Mouse (Mus musculus): Measurements from ENCODE around the gene F2rl3. TPM values are rescaled to one million over a fixed set of nuclear protein-coding genes. Genes with fewer than 3 reads are reported as not detected.

F2rl3 gene
- polyA plus RNA-seq, 1 experiment from 2014 or later = 0.39 TPM

DNA sequence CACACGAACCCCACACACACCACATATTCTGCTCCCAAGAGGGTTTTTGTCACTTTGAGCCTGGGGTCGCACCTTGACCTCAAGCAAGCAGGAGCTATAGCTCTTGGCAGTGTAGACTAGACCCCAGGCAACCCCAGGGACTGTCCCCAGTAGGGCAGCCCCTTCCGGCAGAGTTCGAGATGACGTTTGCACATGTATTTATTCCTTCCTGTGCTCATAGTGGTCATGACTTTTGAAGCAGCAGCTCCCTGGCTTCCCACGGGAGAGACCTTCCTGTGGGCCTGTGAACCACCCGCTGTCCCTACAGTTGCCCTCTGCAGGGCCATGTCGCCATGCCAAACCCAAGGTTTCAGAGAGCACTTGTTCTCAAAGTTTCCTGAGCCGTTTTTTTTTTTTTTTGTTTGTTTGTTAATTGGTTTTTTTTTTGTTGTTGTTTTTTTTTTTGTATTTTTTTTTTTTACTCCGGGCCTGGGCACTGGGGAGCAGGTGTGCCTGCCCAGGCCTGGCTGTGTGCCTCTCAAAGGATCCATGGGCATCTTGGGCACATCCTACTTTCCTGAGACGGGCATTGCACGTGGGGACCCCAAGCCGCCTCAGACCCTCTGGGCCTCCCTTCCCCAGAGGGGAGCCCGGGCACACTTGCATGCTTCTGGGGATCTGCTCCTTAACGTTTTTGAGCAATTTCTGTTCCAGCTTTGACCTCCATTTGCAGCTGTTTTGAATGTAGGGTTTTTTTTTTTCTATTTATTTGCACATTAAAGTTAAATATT, 4.1 kb upstream of the F2rl3 start:
- WGBS = 93% methylated on average over 15 of the region's 15 CpGs

DNA sequence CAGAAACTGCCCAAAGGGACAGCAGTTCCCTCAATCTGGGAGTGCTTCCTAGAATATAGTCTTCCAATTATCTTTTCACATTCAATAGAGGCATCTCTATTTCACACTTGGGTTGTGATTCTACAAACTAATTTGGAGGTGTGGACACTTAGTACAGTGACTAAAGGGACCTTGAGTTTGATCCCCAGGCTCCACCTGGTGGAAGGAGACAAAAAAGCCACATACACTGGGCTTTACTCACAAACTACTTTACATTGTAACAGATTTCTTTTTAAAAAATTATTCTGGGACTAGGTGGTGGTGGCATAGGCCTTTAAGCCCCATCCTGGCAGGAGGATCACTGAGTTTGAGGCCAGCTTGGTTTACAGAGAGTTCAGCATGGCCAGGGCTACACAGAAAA, 3.4 kb upstream of the F2rl3 start:
- Histone ChIP-seq H3K4me2 (replicated peaks) (no peak overlapping the region), H3K4me3 (replicated peaks; ENCODE audit: low read length) (no peak overlapping the region), H3K9me3 (ENCODE audit: control insufficient read depth, low read length) (no peaks in the 10 kb centered on the region), H3K9ac (no peak overlapping the region), H3K36me3 (replicated peaks; ENCODE audit: control insufficient read depth, insufficient read depth) (peaks cover 54% of the 10 kb centered on the region), H3K27ac (no peak overlapping the region), H3K27me3 (ENCODE audit: control insufficient read depth, insufficient read depth, low read length) (no peaks in the 10 kb centered on the region), H3K4me1 (replicated peaks; ENCODE audit: control insufficient read depth, insufficient read depth, low read length) (no peaks in the 10 kb centered on the region)
- DNase-seq (ENCODE audit: low spot score) (no peak), ATAC-seq (ENCODE audit: low FRiP score) (no peak)

More for the DNA sequence above, 4.1 kb upstream of the F2rl3 start:
- peaks cover 61% of the 10 kb centered on the region for H3K36me3 ChIP-seq (replicated peaks; ENCODE audit: control insufficient read depth, insufficient read depth)
- ATAC-seq (ENCODE audit: low FRiP score) = no peak
- no peak overlapping the region for H3K4me3 ChIP-seq (replicated peaks; ENCODE audit: low read length)
- no peak for DNase-seq (ENCODE audit: low spot score)
- no peak overlapping the region for H3K4me2 ChIP-seq (replicated peaks)
- no peaks in the 10 kb centered on the region for H3K4me1 ChIP-seq (replicated peaks; ENCODE audit: control insufficient read depth, insufficient read depth, low read length)
- H3K27ac ChIP-seq = no peak overlapping the region
- H3K9me3 ChIP-seq (ENCODE audit: control insufficient read depth, low read length) = no peaks in the 10 kb centered on the region
- no peak overlapping the region for H3K9ac ChIP-seq
- H3K27me3 ChIP-seq (ENCODE audit: control insufficient read depth, insufficient read depth, low read length) = no peaks in the 10 kb centered on the region

DNA sequence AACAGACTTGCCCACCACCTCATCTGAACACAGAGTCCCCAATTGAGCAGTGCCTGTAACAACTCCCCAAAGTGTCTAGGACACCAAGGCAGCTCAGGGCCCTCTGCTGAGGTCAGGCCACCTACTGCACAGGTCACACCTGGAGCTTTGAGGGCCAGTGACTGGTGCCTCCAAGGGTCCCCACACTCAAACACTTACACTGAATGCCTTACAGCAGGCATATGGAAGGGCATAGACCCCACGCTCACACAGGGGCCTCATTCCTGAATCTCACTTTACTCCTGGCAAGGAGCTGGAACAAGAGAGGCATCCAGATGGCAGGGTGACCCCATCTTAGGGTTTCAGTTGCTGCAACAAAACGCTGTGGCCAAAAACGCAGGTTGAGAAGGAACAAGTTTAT, 1.5 kb upstream of the F2rl3 start:
- peaks cover 39% of the 10 kb centered on the region for H3K36me3 ChIP-seq (replicated peaks; ENCODE audit: control insufficient read depth, insufficient read depth)
- H3K9me3 ChIP-seq (ENCODE audit: control insufficient read depth, low read length) = no peaks in the 10 kb centered on the region
- DNase-seq (ENCODE audit: low spot score) (no peak), ATAC-seq (ENCODE audit: low FRiP score) (no peak)
- H3K4me2 ChIP-seq (replicated peaks) = no peak overlapping the region
- H3K4me1 ChIP-seq (replicated peaks; ENCODE audit: control insufficient read depth, insufficient read depth, low read length) = no peaks in the 10 kb centered on the region
- 91% methylated on average over 3 of the region's 3 CpGs for WGBS
- H3K9ac ChIP-seq = no peak overlapping the region
- no peaks in the 10 kb centered on the region for H3K27me3 ChIP-seq (ENCODE audit: control insufficient read depth, insufficient read depth, low read length)
- no peak overlapping the region for H3K4me3 ChIP-seq (replicated peaks; ENCODE audit: low read length)
- no peak overlapping the region for H3K27ac ChIP-seq

GRCm38 (mm10) chr8:72762306-72762705, 626 bp downstream of the F2rl3 start:
- DNase-seq (ENCODE audit: low spot score) (no peak), ATAC-seq (ENCODE audit: low FRiP score) (no peak)
- WGBS = 93% methylated on average over 12 of the region's 12 CpGs
- Histone ChIP-seq H3K9me3 (ENCODE audit: control insufficient read depth, low read length) (no peaks in the 10 kb centered on the region), H3K9ac (no peak overlapping the region), H3K4me1 (replicated peaks; ENCODE audit: control insufficient read depth, insufficient read depth, low read length) (no peaks in the 10 kb centered on the region), H3K4me3 (replicated peaks; ENCODE audit: low read length) (no peak overlapping the region), H3K36me3 (replicated peaks; ENCODE audit: control insufficient read depth, insufficient read depth) (peaks cover 18% of the 10 kb centered on the region), H3K27me3 (ENCODE audit: control insufficient read depth, insufficient read depth, low read length) (no peaks in the 10 kb centered on the region), H3K4me2 (replicated peaks) (no peak overlapping the region), H3K27ac (no peak overlapping the region)

- WGBS = 74% methylated on average over 4 of the region's 4 CpGs
- H3K4me3 ChIP-seq (replicated peaks; ENCODE audit: low read length) = no peak overlapping the region
- H3K4me1 ChIP-seq (replicated peaks; ENCODE audit: control insufficient read depth, insufficient read depth, low read length) = no peaks in the 10 kb centered on the region
Measured at GRCm38 (mm10) chr8:72765696-72766095, 4.0 kb downstream of the F2rl3 start.

GRCm38 (mm10) chr8:72766777-72767176, 5.1 kb downstream of the F2rl3 start:
- H3K4me3 ChIP-seq (replicated peaks; ENCODE audit: low read length) = no peak overlapping the region
- H3K36me3 ChIP-seq (replicated peaks; ENCODE audit: control insufficient read depth, insufficient read depth) = no peaks in the 10 kb centered on the region
- ATAC-seq (ENCODE audit: low FRiP score) (no peak), DNase-seq (ENCODE audit: low spot score) (no peak)
- WGBS = 19% methylated on average over 7 of the region's 7 CpGs
- H3K9ac ChIP-seq = no peak overlapping the region
- no peak overlapping the region for H3K27ac ChIP-seq
- no peaks in the 10 kb centered on the region for H3K9me3 ChIP-seq (ENCODE audit: control insufficient read depth, low read length)
- no peaks in the 10 kb centered on the region for H3K27me3 ChIP-seq (ENCODE audit: control insufficient read depth, insufficient read depth, low read length)
- no peak overlapping the region for H3K4me2 ChIP-seq (replicated peaks)
- H3K4me1 ChIP-seq (replicated peaks; ENCODE audit: control insufficient read depth, insufficient read depth, low read length) = no peaks in the 10 kb centered on the region

More at GRCm38 (mm10) chr8:72765696-72766095, 4.0 kb downstream of the F2rl3 start:
- Histone ChIP-seq H3K27me3 (ENCODE audit: control insufficient read depth, insufficient read depth, low read length) (no peaks in the 10 kb centered on the region), H3K27ac (no peak overlapping the region), H3K4me2 (replicated peaks) (no peak overlapping the region), H3K9me3 (ENCODE audit: control insufficient read depth, low read length) (no peaks in the 10 kb centered on the region), H3K9ac (no peak overlapping the region), H3K36me3 (replicated peaks; ENCODE audit: control insufficient read depth, insufficient read depth) (no peaks in the 10 kb centered on the region)
- DNase-seq (ENCODE audit: low spot score) = no peak
- 0 out of 2 replicates have a peak, but pooled peaks have one; percentile 31 for ATAC-seq (ENCODE audit: low FRiP score)

GRCm38 (mm10) chr8:72777797-72778196, 16.1 kb downstream of the F2rl3 start:
- no peaks in the 10 kb centered on the region for H3K36me3 ChIP-seq (replicated peaks; ENCODE audit: control insufficient read depth, insufficient read depth)
- no peaks in the 10 kb centered on the region for H3K27me3 ChIP-seq (ENCODE audit: control insufficient read depth, insufficient read depth, low read length)
- WGBS = 92% methylated on average over 1 of the region's 1 CpGs
- H3K9ac ChIP-seq = no peak overlapping the region
- DNase-seq (ENCODE audit: low spot score) = no peak
- H3K9me3 ChIP-seq (ENCODE audit: control insufficient read depth, low read length) = no peaks in the 10 kb centered on the region
- no peak overlapping the region for H3K4me2 ChIP-seq (replicated peaks)
- ATAC-seq (ENCODE audit: low FRiP score) = no peak
- no peak overlapping the region for H3K4me3 ChIP-seq (replicated peaks; ENCODE audit: low read length)
- H3K27ac ChIP-seq = no peak overlapping the region
- no peaks in the 10 kb centered on the region for H3K4me1 ChIP-seq (replicated peaks; ENCODE audit: control insufficient read depth, insufficient read depth, low read length)

GRCm38 (mm10) chr8:72780644-72781043, 19.0 kb downstream of the F2rl3 start:
- no peaks in the 10 kb centered on the region for H3K36me3 ChIP-seq (replicated peaks; ENCODE audit: control insufficient read depth, insufficient read depth)
- H3K27me3 ChIP-seq (ENCODE audit: control insufficient read depth, insufficient read depth, low read length) = no peaks in the 10 kb centered on the region
- no peak overlapping the region for H3K9ac ChIP-seq
- H3K4me1 ChIP-seq (replicated peaks; ENCODE audit: control insufficient read depth, insufficient read depth, low read length) = no peaks in the 10 kb centered on the region
- ATAC-seq (ENCODE audit: low FRiP score) (no peak), DNase-seq (ENCODE audit: low spot score) (no peak)
- no peak overlapping the region for H3K4me3 ChIP-seq (replicated peaks; ENCODE audit: low read length)
- no peaks in the 10 kb centered on the region for H3K9me3 ChIP-seq (ENCODE audit: control insufficient read depth, low read length)
- 98% methylated on average over 4 of the region's 4 CpGs for WGBS
- no peak overlapping the region for H3K4me2 ChIP-seq (replicated peaks)
- no peak overlapping the region for H3K27ac ChIP-seq

GRCm38 (mm10) chr8:72801583-72801982, 39.9 kb downstream of the F2rl3 start:
- Histone ChIP-seq H3K27ac (no peak overlapping the region), H3K9ac (no peak overlapping the region), H3K4me3 (replicated peaks; ENCODE audit: low read length) (no peak overlapping the region), H3K36me3 (replicated peaks; ENCODE audit: control insufficient read depth, insufficient read depth) (no peaks in the 10 kb centered on the region), H3K4me2 (replicated peaks) (no peak overlapping the region), H3K9me3 (ENCODE audit: control insufficient read depth, low read length) (no peaks in the 10 kb centered on the region; the same call in 1 of the 2 replicates), H3K4me1 (replicated peaks; ENCODE audit: control insufficient read depth, insufficient read depth, low read length) (no peaks in the 10 kb centered on the region), H3K27me3 (ENCODE audit: control insufficient read depth, insufficient read depth, low read length) (no peaks in the 10 kb centered on the region)
- no peak for DNase-seq (ENCODE audit: low spot score)
- WGBS = 83% methylated on average over 2 of the region's 2 CpGs
- ATAC-seq (ENCODE audit: low FRiP score) = no peak
